Mouse (Mus musculus) macrophage (primary cell): ENCODE results near the gene Aldh6a1. TPM values are rescaled to one million over a fixed set of nuclear protein-coding genes. Genes with fewer than 3 reads are reported as not detected.

Source experiments
- H3K27ac ChIP-seq: fragments of 350-480 bp; formaldehyde crosslinking; 2 replicates; pipeline ENCODE4 v1.9.0; 2021
- H3K36me3 ChIP-seq: fragments of 350-480 bp; formaldehyde crosslinking; 2 replicates; pipeline ENCODE4 v1.9.0; 2021; ENCODE audit errors: inconsistent target
- H3K4me3 ChIP-seq: fragments of 350-480 bp; formaldehyde crosslinking; 2 replicates; pipeline ENCODE4 v1.9.0; 2021; ENCODE audit errors: inconsistent target
- H3K79me2 ChIP-seq: fragments of 350-480 bp; formaldehyde crosslinking; 2 replicates; pipeline ENCODE4 v1.9.0; 2021; ENCODE audit errors: inconsistent target
- WGBS: methylation state at CpG from one replicate; pipeline ENCODE4 v1.1.7; 2026; ENCODE audit warnings: inconsistent platforms; ENCODE audit not compliant: missing documents; 5-methylcytosine and 5-hydroxymethylcytosine counted together
- polyA plus RNA-seq: library from polyadenylated mRNA; stranded (reverse); fragments of 250-400 nt; gene quantifications from 3 replicates; pipeline ENCODE4 v1.2.4, GENCODE M21; 2018; ENCODE audit warnings: inconsistent platforms

Gene Aldh6a1
- polyA plus RNA-seq, 1 experiment from 2014 or later, result 14.2 TPM

GRCm38 (mm10) chr12:84400068-84400467 lies 50.7 kb downstream of the Aldh6a1 start:
- WGBS, result 100% methylated on average over 3 of the region's 3 CpGs
- no peaks in the 10 kb centered on the region for H3K79me2 ChIP-seq
- no peak overlapping the region for H3K27ac ChIP-seq
- H3K4me3 ChIP-seq, result no peak overlapping the region
- H3K36me3 ChIP-seq, result no peaks in the 10 kb centered on the region

- H3K36me3 ChIP-seq, result no peaks in the 10 kb centered on the region
- H3K4me3 ChIP-seq, result no peak overlapping the region
- H3K79me2 ChIP-seq, result no peaks in the 10 kb centered on the region
- H3K27ac ChIP-seq, result no peak overlapping the region
- WGBS, result 87% methylated on average over 9 of the region's 9 CpGs
Observed at GRCm38 (mm10) chr12:84399663-84400062, 51.1 kb downstream of the Aldh6a1 start.

- WGBS, result 89% methylated on average over 9 of the region's 9 CpGs
- Histone ChIP-seq H3K36me3 (no peaks in the 10 kb centered on the region), H3K79me2 (no peaks in the 10 kb centered on the region), H3K27ac (no peak overlapping the region), H3K4me3 (no peak overlapping the region)
Observed at GRCm38 (mm10) chr12:84399135-84399534, 51.7 kb downstream of the Aldh6a1 start.

GRCm38 (mm10) chr12:84398629-84399028 lies 52.2 kb downstream of the Aldh6a1 start:
- no peaks in the 10 kb centered on the region for H3K36me3 ChIP-seq
- no peak overlapping the region for H3K4me3 ChIP-seq
- no peaks in the 10 kb centered on the region for H3K79me2 ChIP-seq
- H3K27ac ChIP-seq, result no peak overlapping the region
- 66% methylated on average over 5 of the region's 5 CpGs for WGBS

GRCm38 (mm10) chr12:84397685-84398084 lies 53.1 kb downstream of the Aldh6a1 start:
- H3K36me3 ChIP-seq, result no peaks in the 10 kb centered on the region
- H3K27ac ChIP-seq, result no peak overlapping the region
- H3K4me3 ChIP-seq, result no peak overlapping the region

GRCm38 (mm10) chr12:84396947-84397679 lies 53.7 kb downstream of the Aldh6a1 start:
- H3K27ac ChIP-seq, result no peak overlapping the region
- no peaks in the 10 kb centered on the region for H3K79me2 ChIP-seq
- no peak overlapping the region for H3K4me3 ChIP-seq
- H3K36me3 ChIP-seq, result no peaks in the 10 kb centered on the region
- 88% methylated on average over 14 of the region's 14 CpGs for WGBS

More at GRCm38 (mm10) chr12:84397685-84398084, 53.1 kb downstream of the Aldh6a1 start:
- H3K79me2 ChIP-seq, result no peaks in the 10 kb centered on the region

- Histone ChIP-seq H3K36me3 (no peaks in the 10 kb centered on the region), H3K27ac (no peak overlapping the region), H3K79me2 (no peaks in the 10 kb centered on the region), H3K4me3 (no peak overlapping the region)
- 98% methylated on average over 5 of the region's 5 CpGs for WGBS
Observed at GRCm38 (mm10) chr12:84393847-84394246, 57.0 kb downstream of the Aldh6a1 start.

GRCm38 (mm10) chr12:84392681-84393080 lies 58.1 kb downstream of the Aldh6a1 start:
- Histone ChIP-seq H3K4me3 (no peak overlapping the region), H3K36me3 (no peaks in the 10 kb centered on the region)
- WGBS, result 98% methylated on average over 4 of the region's 4 CpGs

GRCm38 (mm10) chr12:84390336-84390735 lies 60.5 kb downstream of the Aldh6a1 start:
- no peaks in the 10 kb centered on the region for H3K79me2 ChIP-seq
- no peak overlapping the region for H3K27ac ChIP-seq
- no peaks in the 10 kb centered on the region for H3K36me3 ChIP-seq
- no peak overlapping the region for H3K4me3 ChIP-seq
- WGBS, result 97% methylated on average over 6 of the region's 6 CpGs

More at GRCm38 (mm10) chr12:84392681-84393080, 58.1 kb downstream of the Aldh6a1 start:
- Histone ChIP-seq H3K27ac (no peak overlapping the region), H3K79me2 (no peaks in the 10 kb centered on the region)

GRCm38 (mm10) chr12:84388774-84389400 lies 61.9 kb downstream of the Aldh6a1 start:
- H3K27ac ChIP-seq, result peak overlapping the region; percentile 19; the same call in 1 of the 2 replicates

GRCm38 (mm10) chr12:84388097-84388496 lies 62.7 kb downstream of the Aldh6a1 start:
- Histone ChIP-seq H3K4me3 (no peak overlapping the region), H3K36me3 (no peaks in the 10 kb centered on the region), H3K79me2 (no peaks in the 10 kb centered on the region), H3K27ac (no peak overlapping the region)
- WGBS, result 95% methylated on average over 8 of the region's 8 CpGs

More at GRCm38 (mm10) chr12:84388774-84389400, 61.9 kb downstream of the Aldh6a1 start:
- Histone ChIP-seq H3K36me3 (no peaks in the 10 kb centered on the region), H3K4me3 (peak overlapping the region; percentile 7; the same call in 1 of the 2 replicates), H3K79me2 (no peaks in the 10 kb centered on the region)
- 23% methylated on average over 14 of the region's 14 CpGs for WGBS

GRCm38 (mm10) chr12:84385408-84385807 lies 65.4 kb downstream of the Aldh6a1 start:
- H3K27ac ChIP-seq, result no peak overlapping the region
- H3K79me2 ChIP-seq, result no peaks in the 10 kb centered on the region
- WGBS, result 98% methylated on average over 4 of the region's 4 CpGs
- H3K36me3 ChIP-seq, result no peaks in the 10 kb centered on the region
- no peak overlapping the region for H3K4me3 ChIP-seq

GRCm38 (mm10) chr12:84384644-84385081 lies 66.1 kb downstream of the Aldh6a1 start:
- 22% methylated on average over 5 of the region's 5 CpGs for whole genome bisulfite sequencing
- H3K27ac ChIP-seq, result no peak overlapping the region
- H3K4me3 ChIP-seq, result no peak overlapping the region

GRCm38 (mm10) chr12:84382369-84382768 lies 68.4 kb downstream of the Aldh6a1 start:
- Histone ChIP-seq H3K4me3 (no peak overlapping the region), H3K27ac (no peak overlapping the region), H3K79me2 (no peaks in the 10 kb centered on the region), H3K36me3 (no peaks in the 10 kb centered on the region)
- 95% methylated on average over 4 of the region's 4 CpGs for WGBS

More at GRCm38 (mm10) chr12:84384644-84385081, 66.1 kb downstream of the Aldh6a1 start:
- H3K79me2 ChIP-seq, result no peaks in the 10 kb centered on the region
- no peaks in the 10 kb centered on the region for H3K36me3 ChIP-seq
